Mouse (Mus musculus) kidney, postnatal 36 days (tissue): ENCODE measurements around the gene Atxn2l.

Source experiments
- DNase-seq, 2 experiments: peaks; one replicate each; pipeline ENCODE4 v3.0.0; 2021 to 2022; ENCODE audit warnings: mixed read lengths in 2 of 2

The Atxn2l gene

GRCm38 (mm10) chr7:126503273-126503878 lies at the start of gene Atxn2l:
Atxn2l (minus strand) TSS chr7:126503437.
- peak; percentile 99 to 100 for DNase-seq

- no peak for DNase-seq
Measured at GRCm38 (mm10) chr7:126545631-126546030, 42.4 kb upstream of the Atxn2l start.

GRCm38 (mm10) chr7:126541661-126542060 lies 38.4 kb upstream of the Atxn2l start:
- DNase-seq: no peak

GRCm38 (mm10) chr7:126537820-126538585 lies 34.8 kb upstream of the Atxn2l start:
- peak; percentile 29 to 50 for DNase-seq

GRCm38 (mm10) chr7:126536466-126536865 lies 33.2 kb upstream of the Atxn2l start:
- DNase-seq: no peak

GRCm38 (mm10) chr7:126535766-126536165 lies 32.5 kb upstream of the Atxn2l start:
- DNase-seq: peak; percentile 4 to 49

GRCm38 (mm10) chr7:126533434-126533833 lies 30.2 kb upstream of the Atxn2l start:
- no peak for DNase-seq

- DNase-seq: peak; percentile 32 to 47
Measured at GRCm38 (mm10) chr7:126528166-126528577, 24.9 kb upstream of the Atxn2l start.

- DNase-seq: no peak
Measured at GRCm38 (mm10) chr7:126523316-126523715, 20.1 kb upstream of the Atxn2l start.

GRCm38 (mm10) chr7:126519513-126519912 lies 16.3 kb upstream of the Atxn2l start:
- peak; percentile 18 to 37 for DNase-seq

- DNase-seq: no peak
Measured at GRCm38 (mm10) chr7:126518261-126518941, 15.2 kb upstream of the Atxn2l start.

- no peak for DNase-seq
Measured at GRCm38 (mm10) chr7:126511287-126511686, 8.1 kb upstream of the Atxn2l start.

- no peak for DNase-seq
Measured at GRCm38 (mm10) chr7:126507126-126507778, 4.0 kb upstream of the Atxn2l start.

GRCm38 (mm10) chr7:126504913-126505312 lies 1.7 kb upstream of the Atxn2l start:
- no peak for DNase-seq

GRCm38 (mm10) chr7:126502751-126503150 lies 486 bp downstream of the Atxn2l start:
- no peak for DNase-seq

GRCm38 (mm10) chr7:126502023-126502741 lies 1.1 kb downstream of the Atxn2l start:
- DNase-seq: peak; percentile 95

- DNase-seq: no peak
Measured at GRCm38 (mm10) chr7:126501684-126502022, 1.6 kb downstream of the Atxn2l start.

- DNase-seq: no peak
Measured at GRCm38 (mm10) chr7:126499416-126499815, 3.8 kb downstream of the Atxn2l start.

- no peak for DNase-seq
Measured at GRCm38 (mm10) chr7:126497966-126498365, 5.3 kb downstream of the Atxn2l start.

GRCm38 (mm10) chr7:126496475-126496874 lies 6.8 kb downstream of the Atxn2l start:
- no peak for DNase-seq

- no peak for DNase-seq
Measured at GRCm38 (mm10) chr7:126494120-126494519, 9.1 kb downstream of the Atxn2l start.

- no peak for DNase-seq
Measured at GRCm38 (mm10) chr7:126491973-126492372, 11.3 kb downstream of the Atxn2l start.

- DNase-seq: no peak
Measured at GRCm38 (mm10) chr7:126491005-126491404, 12.2 kb downstream of the Atxn2l start.
